Mouse (Mus musculus): ENCODE results near the gene Trim46.

GRCm38 (mm10) chr3:89208736-89209135 is 37.4 kb downstream of the Trim46 start:
- TF ChIP-seq CTCF (IDR thresholded peaks at IDR 0.05; ENCODE audit: low read depth, low read length) (no peak), POLR2A (IDR thresholded peaks at IDR 0.05; ENCODE audit: extremely low read depth, insufficient read depth, low read length) (no peak)

Data from liver, adult 2 months (tissue).